ENCODE assay signal across 35 mouse cellular contexts in the genomic region with DNA sequence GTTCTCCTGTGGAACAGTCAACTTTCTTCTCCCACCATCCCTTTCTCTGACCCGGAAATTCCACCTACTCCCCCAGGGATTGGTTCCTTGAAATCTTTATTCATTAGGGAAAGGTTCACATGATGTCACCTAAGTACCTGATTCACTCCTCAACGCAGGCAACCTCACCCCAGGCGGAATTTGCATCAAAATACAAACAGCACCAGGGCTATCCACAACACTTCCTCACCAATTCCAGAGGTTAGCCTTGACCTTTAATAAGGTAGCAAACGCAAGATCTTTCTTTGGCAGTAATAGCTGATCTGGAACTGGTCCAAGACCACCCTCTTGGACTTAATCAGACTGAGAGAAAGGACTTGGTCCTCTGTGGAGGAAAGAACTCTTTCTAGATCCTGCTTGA. TPM values are rescaled to one million over a fixed set of nuclear protein-coding genes. Genes with fewer than 3 reads are reported as not detected.
A peak's percentile ranks its signal among the peaks of the same experiment; 100 is the strongest.
DNase-seq lines count a peak whose midpoint lies in the region; ATAC-seq and TF ChIP-seq lines count a peak whose summit lies in the region.
"Had no signal": no experiment of that assay in that cellular context is flagged by ENCODE, and none has a peak within 500 bp of the region (broad histone marks: within the 10 kb centered on the region; RNA-seq: fewer than 3 reads in every experiment).

No protein-coding gene starts in this region.

- H3K27ac ChIP-seq in heart, embryonic 11.5 days (ENCODE audit: low read depth, low read length): no peak overlapping the region
- H3K27ac ChIP-seq in forebrain, embryonic 16.5 days (ENCODE audit: low read length): no peak overlapping the region
- H3K27ac ChIP-seq: embryonic facial prominence, embryonic 13.5 days; forebrain, embryonic 13.5 days; hindbrain, embryonic 15.5 days; layer of hippocampus, adult 2 months; liver, embryonic 12.5 days had no signal

- H3K4me1 ChIP-seq in heart, embryonic 11.5 days (ENCODE audit: control insufficient read depth, insufficient read depth, low read length): no peaks in the 10 kb centered on the region
- 0 out of 2 replicates have a peak, but pooled peaks cover 7% of the 10 kb centered on the region for H3K4me1 ChIP-seq in E14TG2a.4 (replicated peaks; ENCODE audit: low read depth, low read length)
- no peaks in the 10 kb centered on the region for H3K4me1 ChIP-seq in forebrain, embryonic 16.5 days (replicated peaks; ENCODE audit: control insufficient read depth, insufficient read depth, low read length)
- H3K4me1 ChIP-seq: embryonic facial prominence, embryonic 13.5 days; forebrain, embryonic 13.5 days; hindbrain, embryonic 15.5 days; liver, embryonic 12.5 days; megakaryocyte, embryonic 14.5 days had no signal

- H3K36me3 ChIP-seq in heart, embryonic 11.5 days (ENCODE audit: control insufficient read depth, insufficient read depth, low read length): no peaks in the 10 kb centered on the region
- no peaks in the 10 kb centered on the region for H3K36me3 ChIP-seq in E14TG2a.4 (ENCODE audit: insufficient read depth, low read length)
- no peaks in the 10 kb centered on the region for H3K36me3 ChIP-seq in forebrain, embryonic 16.5 days (ENCODE audit: control insufficient read depth, insufficient read depth)
- H3K36me3 ChIP-seq: embryonic facial prominence, embryonic 13.5 days; hindbrain, embryonic 15.5 days; liver, embryonic 12.5 days had no signal

- no peak for ATAC-seq in heart, embryonic 11.5 days (replicated peaks; ENCODE audit: insufficient number of reproducible peaks, low FRiP score, low TSS enrichment)
- no peak for ATAC-seq in forebrain, embryonic 16.5 days
- no peak for ATAC-seq in megakaryocyte progenitor cell, adult 5-6 weeks (replicated peaks; ENCODE audit: poor library complexity)
- ATAC-seq: forebrain, embryonic 13.5 days; liver, embryonic 12.5 days had no signal

- 27% methylated on average over 4 of the region's 4 CpGs for WGBS in heart, embryonic 11.5 days (ENCODE audit: insufficient replicate concordance)
- 29% methylated on average over 4 of the region's 4 CpGs for WGBS in forebrain, embryonic 16.5 days

- no peak for TF ChIP-seq CTCF in E14TG2a.4 (conservative IDR thresholded peaks at IDR 0.05; ENCODE audit: low read length)

- no peaks in the 10 kb centered on the region for H3K27me3 ChIP-seq in heart, embryonic 11.5 days (ENCODE audit: control insufficient read depth, insufficient read depth, low read length)
- no peaks in the 10 kb centered on the region for H3K27me3 ChIP-seq in E14TG2a.4 (ENCODE audit: insufficient read depth, low read length)
- H3K27me3 ChIP-seq in forebrain, embryonic 16.5 days (replicated peaks; ENCODE audit: control insufficient read depth, insufficient read depth, low read length): no peaks in the 10 kb centered on the region
- H3K27me3 ChIP-seq: CH12.LX; hindbrain, embryonic 15.5 days; liver, embryonic 12.5 days had no signal

- H3K9me3 ChIP-seq in heart, embryonic 11.5 days (replicated peaks; ENCODE audit: control insufficient read depth, low read length): no peaks in the 10 kb centered on the region
- H3K9me3 ChIP-seq in E14TG2a.4 (ENCODE audit: low read length): no peaks in the 10 kb centered on the region
- no peaks in the 10 kb centered on the region for H3K9me3 ChIP-seq in forebrain, embryonic 16.5 days (ENCODE audit: control insufficient read depth, low read length)
- H3K9me3 ChIP-seq: embryonic facial prominence, embryonic 13.5 days; forebrain, embryonic 13.5 days; hindbrain, embryonic 15.5 days; liver, embryonic 12.5 days; megakaryocyte, embryonic 14.5 days had no signal

- H3K4me3 ChIP-seq in heart, embryonic 11.5 days (ENCODE audit: low read depth, low read length): no peak overlapping the region
- peak overlapping the region; percentile 73 for H3K4me3 ChIP-seq in E14TG2a.4 (replicated peaks; ENCODE audit: low read length)
- no peak overlapping the region for H3K4me3 ChIP-seq in forebrain, embryonic 16.5 days (replicated peaks; ENCODE audit: low read length)
- H3K4me3 ChIP-seq: embryonic facial prominence, embryonic 13.5 days; erythroblast, embryonic 14.5 days; forebrain, embryonic 13.5 days; hindbrain, embryonic 15.5 days; layer of hippocampus, adult 2 months; liver, embryonic 12.5 days; megakaryocyte, embryonic 14.5 days had no signal

- H3K4me2 ChIP-seq in heart, embryonic 11.5 days: no peak overlapping the region
- no peak overlapping the region for H3K4me2 ChIP-seq in forebrain, embryonic 16.5 days (ENCODE audit: low read length)
- H3K4me2 ChIP-seq: embryonic facial prominence, embryonic 13.5 days; forebrain, embryonic 13.5 days; hindbrain, embryonic 15.5 days; liver, embryonic 12.5 days had no signal

- no peak overlapping the region for H3K9ac ChIP-seq in heart, embryonic 11.5 days (ENCODE audit: low read depth, low read length)
- H3K9ac ChIP-seq in forebrain, embryonic 16.5 days (replicated peaks; ENCODE audit: low read depth, low read length): no peak overlapping the region
- H3K9ac ChIP-seq: embryonic facial prominence, embryonic 13.5 days; forebrain, embryonic 13.5 days; hindbrain, embryonic 15.5 days; liver, embryonic 12.5 days had no signal

- DNase-seq in heart, adult 11 months: peak; percentile 89
- peak; percentile 95 for DNase-seq in R1 (ENCODE audit: low read depth, low spot score)
- peak; percentile 14 for DNase-seq in heart, postnatal 4 days
- DNase-seq: adrenal gland, adult 8-10 months; cerebellum, adult 8-10 months; cerebellum, postnatal 36 days; embryo, embryonic 11 days; gastrocnemius, postnatal 10 days; kidney, adult 9 months; kidney, postnatal 25 days; lung, adult 18-20 months; midbrain, embryonic 14.5 days; right cerebral cortex, postnatal 14 days; spleen, adult 18-20 months had no signal

RNA-seq across cellular contexts. Expression of gene Gm17604, which starts 1.5 kb away (rescaled TPM):
- not detected in 2 replicates for polyA plus RNA-seq in heart, embryonic 11.5 days (2014; fragmentation: Nextera tagmentation; extraction: Ambion mirVana)
- not detected for total RNA-seq in heart, postnatal 4 days (2021)
- not detected in 2 replicates for polyA plus RNA-seq in forebrain, embryonic 16.5 days (2015; fragmentation: Nextera tagmentation; extraction: Ambion mirVana)
- total RNA-seq in megakaryocyte progenitor cell, adult 5-6 weeks (2015): not detected in 2 replicates
- not detected in 2 replicates for total RNA-seq in megakaryocyte progenitor cell, adult 5-6 weeks (2017)
- total RNA-seq: adrenal gland, adult 8-10 months; CH12.LX; gastrocnemius, postnatal 10 days; hematopoietic stem cell, adult 5-6 weeks; layer of hippocampus, adult 2 months; layer of hippocampus, postnatal 25 days had no signal
- polyA plus RNA-seq: embryonic facial prominence, embryonic 13.5 days; erythroblast, embryonic 14.5 days; forebrain, embryonic 13.5 days; frontal cortex, adult 2 months; heart, embryonic 14.5 days; hindbrain, embryonic 15.5 days; intestine, embryonic 14.5 days; limb, embryonic 11.5 days; liver, embryonic 12.5 days; midbrain, embryonic 14.5 days; neural tube, embryonic 11.5 days; testis, adult 2 months; urinary bladder, adult 2 months had no signal

RNA-seq across cellular contexts. Expression of gene Fancb, which starts 22.7 kb away (rescaled TPM):
- 6.3 and 8.1 TPM in 2 replicates for polyA plus RNA-seq in heart, embryonic 11.5 days (2014; fragmentation: Nextera tagmentation; extraction: Ambion mirVana)
- total RNA-seq in heart, postnatal 4 days (2021): 1 to 10 TPM; 2.1 to 2.5 TPM
- polyA plus RNA-seq in forebrain, embryonic 16.5 days (2015; fragmentation: Nextera tagmentation; extraction: Ambion mirVana): 5.7 TPM in 2 replicates
- total RNA-seq in megakaryocyte progenitor cell, adult 5-6 weeks (2015): 7.9 and 12.0 TPM in 2 replicates
- 11.7 and 12.8 TPM in 2 replicates for total RNA-seq in megakaryocyte progenitor cell, adult 5-6 weeks (2017)

RNA-seq across cellular contexts. Expression of gene Mospd2, which starts 23.0 kb away (rescaled TPM):
- polyA plus RNA-seq in heart, embryonic 11.5 days (2014; fragmentation: Nextera tagmentation; extraction: Ambion mirVana): 11.9 and 12.2 TPM in 2 replicates
- total RNA-seq in heart, postnatal 4 days (2021): 10 to 100 TPM; 15.0 to 16.6 TPM
- polyA plus RNA-seq in forebrain, embryonic 16.5 days (2015; fragmentation: Nextera tagmentation; extraction: Ambion mirVana): 17.2 and 17.5 TPM in 2 replicates
- 28.3 and 28.5 TPM in 2 replicates for total RNA-seq in megakaryocyte progenitor cell, adult 5-6 weeks (2015)
- 17.6 and 25.2 TPM in 2 replicates for total RNA-seq in megakaryocyte progenitor cell, adult 5-6 weeks (2017)

Comparison
In these comparisons a context has a peak if more than half of its experiments do, and no peak if none do; other contexts are left out.
1. DNase-seq: peak in every context shown above with its lines; median percentile 95 in R1; 89 in heart, adult 11 months; 14 in heart, postnatal 4 days.